Mouse (Mus musculus): ENCODE results near the gene Olfr66. TPM values are rescaled to one million over a fixed set of nuclear protein-coding genes. Genes with fewer than 3 reads are reported as not detected.

The Olfr66 gene
- polyA plus RNA-seq, 1 experiment: not detected

Other genes starting within 250 kb of the Olfr66 start
- gene Olfr622, start 243.6 kb downstream of the Olfr66 start, polyA plus RNA-seq (2012; rRNA removed): not detected in 2 replicates
- not detected in 2 replicates for gene Olfr623, start 222.6 kb downstream of the Olfr66 start, polyA plus RNA-seq (2012; rRNA removed)
- gene Olfr624, start 215.1 kb downstream of the Olfr66 start, polyA plus RNA-seq (2012; rRNA removed): 0.01 and 0.03 TPM in 2 replicates
- not detected in 2 replicates for gene Olfr625-ps1, start 203.5 kb downstream of the Olfr66 start, polyA plus RNA-seq (2012; rRNA removed)
- gene Olfr243, start 171.6 kb downstream of the Olfr66 start, polyA plus RNA-seq (2012; rRNA removed): not detected in 2 replicates
- not detected in 2 replicates for gene Olfr628, start 155.9 kb downstream of the Olfr66 start, polyA plus RNA-seq (2012; rRNA removed)
- not detected in 2 replicates for gene Olfr629, start 141.3 kb downstream of the Olfr66 start, polyA plus RNA-seq (2012; rRNA removed)
- gene Olfr630, start 128.9 kb downstream of the Olfr66 start, polyA plus RNA-seq (2012; rRNA removed): not detected in 2 replicates
- gene Olfr69, start 114.7 kb downstream of the Olfr66 start, polyA plus RNA-seq (2012; rRNA removed): not detected in 2 replicates
- gene Olfr68, start 106.6 kb downstream of the Olfr66 start, polyA plus RNA-seq (2012; rRNA removed): not detected in 2 replicates
- not detected in 2 replicates for gene Olfr67, start 94.4 kb downstream of the Olfr66 start, polyA plus RNA-seq (2012; rRNA removed)
- gene Hbb-bt, start 72.3 kb downstream of the Olfr66 start, polyA plus RNA-seq (2012; rRNA removed): 33.8 and 35.3 TPM in 2 replicates
- 257 and 296 TPM in 2 replicates for gene Hbb-bs, start 58.2 kb downstream of the Olfr66 start, polyA plus RNA-seq (2012; rRNA removed)
- not detected in 2 replicates for gene Hbb-bh2, start 45.7 kb downstream of the Olfr66 start, polyA plus RNA-seq (2012; rRNA removed)
- gene Hbb-bh1, start 43.1 kb downstream of the Olfr66 start, polyA plus RNA-seq (2012; rRNA removed): 0.15 and 0.18 TPM in 2 replicates
- 0.29 and 0.55 TPM in 2 replicates for gene Hbb-y, start 33.0 kb downstream of the Olfr66 start, polyA plus RNA-seq (2012; rRNA removed)
- not detected in 2 replicates for gene Olfr64, start 8.2 kb upstream of the Olfr66 start, polyA plus RNA-seq (2012; rRNA removed)
- not detected in 2 replicates for gene Olfr65, start 17.2 kb upstream of the Olfr66 start, polyA plus RNA-seq (2012; rRNA removed)
- gene Olfr631, start 42.6 kb upstream of the Olfr66 start, polyA plus RNA-seq (2012; rRNA removed): not detected in 2 replicates
- gene Olfr632, start 48.1 kb upstream of the Olfr66 start, polyA plus RNA-seq (2012; rRNA removed): not detected in 2 replicates
- gene Olfr633, start 58.2 kb upstream of the Olfr66 start, polyA plus RNA-seq (2012; rRNA removed): not detected in 2 replicates
- not detected in 2 replicates for gene Olfr635, start 84.9 kb upstream of the Olfr66 start, polyA plus RNA-seq (2012; rRNA removed)
- gene Olfr638, start 112.5 kb upstream of the Olfr66 start, polyA plus RNA-seq (2012; rRNA removed): not detected in 2 replicates
- gene Olfr639, start 131.1 kb upstream of the Olfr66 start, polyA plus RNA-seq (2012; rRNA removed): not detected in 2 replicates
- gene Olfr640, start 139.3 kb upstream of the Olfr66 start, polyA plus RNA-seq (2012; rRNA removed): not detected in 2 replicates
- not detected in 2 replicates for gene Olfr641, start 149.2 kb upstream of the Olfr66 start, polyA plus RNA-seq (2012; rRNA removed)
- not detected in 2 replicates for gene Olfr642, start 166.4 kb upstream of the Olfr66 start, polyA plus RNA-seq (2012; rRNA removed)
- gene 4930516K23Rik, start 175.2 kb upstream of the Olfr66 start, polyA plus RNA-seq (2012; rRNA removed): not detected in 2 replicates
- gene Olfr644, start 185.6 kb upstream of the Olfr66 start, polyA plus RNA-seq (2012; rRNA removed): not detected in 2 replicates
- not detected in 2 replicates for gene Olfr645, start 199.2 kb upstream of the Olfr66 start, polyA plus RNA-seq (2012; rRNA removed)
- gene Olfr646, start 218.6 kb upstream of the Olfr66 start, polyA plus RNA-seq (2012; rRNA removed): not detected in 2 replicates
- not detected in 2 replicates for gene Ubqln5, start 243.6 kb upstream of the Olfr66 start, polyA plus RNA-seq (2012; rRNA removed)

All from urinary bladder, adult 2 months (tissue).